Mouse (Mus musculus) bone marrow, adult 2 months (tissue): Measurements from ENCODE around the gene Med20.

Experiments
- CTCF ChIP-seq: fragments of 200-500 bp; IDR thresholded peaks from 2 replicates; pipeline ENCODE4 v1.5.1; 2011; ENCODE audit warnings: low read length, control low read depth; ENCODE audit not compliant: control insufficient read depth, insufficient read depth
- POLR2A ChIP-seq: fragments of 200-500 bp; IDR thresholded peaks from 2 replicates; pipeline ENCODE4 v1.6.1; 2011; ENCODE audit warnings: low read depth, mild to moderate bottlenecking, control low read depth, low read length, borderline replicate concordance; ENCODE audit not compliant: control insufficient read depth

DNA sequence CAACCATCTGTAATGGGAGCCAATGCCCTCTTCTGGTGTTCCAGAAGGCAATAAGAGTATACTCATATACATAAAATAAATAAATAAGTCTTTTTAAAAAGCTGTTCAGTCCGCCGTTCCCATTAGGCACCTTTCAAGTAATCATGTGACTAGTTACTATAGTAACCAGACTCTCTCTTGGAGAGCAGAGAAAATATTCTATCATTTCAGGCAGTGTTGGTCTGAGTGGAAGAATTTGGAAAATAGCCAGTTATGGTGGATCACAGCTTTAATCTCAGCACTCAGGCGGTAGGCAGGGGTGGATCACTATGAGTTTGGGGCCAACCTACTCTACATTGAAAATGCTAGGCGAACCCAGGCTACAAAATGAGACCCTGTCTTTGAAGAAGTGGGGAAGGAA is 57.8 kb downstream of the Med20 start:
- no peak for TF ChIP-seq CTCF
- no peak for TF ChIP-seq POLR2A
